Mouse (Mus musculus): ENCODE data around the gene Sox5.

DNA sequence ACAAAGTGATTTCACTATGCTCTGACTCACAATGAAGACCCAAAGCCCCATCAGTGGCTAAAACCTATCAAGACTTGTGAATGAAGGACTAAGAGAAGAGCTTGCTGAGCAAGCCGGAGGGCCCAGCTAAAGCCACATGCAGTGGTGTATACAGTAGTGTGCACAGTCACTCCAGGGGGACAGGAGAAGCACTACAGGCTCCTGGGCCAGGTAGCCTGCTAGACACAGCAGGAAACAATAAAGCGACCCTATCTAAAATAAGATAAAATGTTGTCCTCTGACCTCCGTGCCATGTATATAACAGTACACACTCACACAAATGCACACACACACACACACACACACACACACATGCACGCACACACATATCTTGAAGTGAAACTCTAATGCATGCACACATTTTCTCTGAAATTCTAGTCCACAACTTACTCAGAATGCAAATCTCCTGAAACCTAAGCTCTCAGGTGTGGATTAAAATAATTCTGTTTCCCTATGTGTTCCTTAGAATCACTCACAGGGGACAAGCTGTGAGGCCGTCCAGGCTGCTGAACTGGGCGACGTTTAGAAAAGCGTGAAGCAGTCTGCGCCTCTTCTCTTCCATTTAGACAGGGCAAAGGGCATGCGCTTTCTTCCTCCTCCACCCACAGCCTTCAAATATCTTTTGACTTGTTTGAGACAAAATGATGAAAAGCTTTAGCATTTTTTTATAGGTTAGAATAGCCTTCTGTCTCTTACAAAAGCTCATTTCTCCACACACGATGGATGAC, 197.5 kb downstream of the Sox5 start:
- TF ChIP-seq POLR2A (IDR thresholded peaks at IDR 0.05; ENCODE audit: low read depth, low read length) = no peak
- TF ChIP-seq CTCF (IDR thresholded peaks at IDR 0.05; ENCODE audit: extremely low read depth, insufficient read length, insufficient replicate concordance, low read depth, low read length) = no peak

All from small intestine, adult 2 months (tissue).